Mouse (Mus musculus) MEL (cell line): ENCODE results near the gene Gna11. TPM values are rescaled to one million over a fixed set of nuclear protein-coding genes. Genes with fewer than 3 reads are reported as not detected.

ENCODE experiments used
- DNase-seq: peaks from one replicate; pipeline ENCODE4 v3.0.0; 2011; ENCODE audit warnings: low read depth, low spot score
- H3K27ac ChIP-seq: 2 replicates; pipeline ENCODE4 v1.5.1; 2012; ENCODE audit warnings: low read depth, mild to moderate bottlenecking, control low read depth, low read length, moderate library complexity; ENCODE audit not compliant: control insufficient read depth
- H3K27me3 ChIP-seq, 2 experiments: fragments of 150-350 bp in 1 of 2; sonication (generic) in 1 of 2; 2 replicates each; pipeline ENCODE4 v1.6.1; 2012; ENCODE audit warnings: low read length in 2 of 2, mild to moderate bottlenecking in 2 of 2, improper control_type of control experiment in 1 of 2, moderate library complexity in 1 of 2; ENCODE audit not compliant: insufficient read depth in 2 of 2, control insufficient read depth in 1 of 2
- H3K36me3 ChIP-seq, 2 experiments: 2 replicates each; pipeline ENCODE4 v1.6.1; 2012 to 2014; ENCODE audit warnings: low read length in 2 of 2, improper control_type of control experiment in 1 of 2, inconsistent platforms in 1 of 2, mild to moderate bottlenecking in 1 of 2; ENCODE audit not compliant: insufficient read depth in 2 of 2, control insufficient read depth in 1 of 2
- H3K4me1 ChIP-seq, 2 experiments: fragments of 150-350 bp in 1 of 2; sonication (generic) in 1 of 2; 2 replicates each; pipeline ENCODE4 v1.6.1; 2012; ENCODE audit warnings: low read length in 2 of 2, improper control_type of control experiment in 1 of 2, mild to moderate bottlenecking in 1 of 2; ENCODE audit not compliant: insufficient read depth in 2 of 2, control insufficient read depth in 1 of 2
- H3K4me3 ChIP-seq, 2 experiments: fragments of 150-350 bp in 1 of 2; sonication (generic) in 1 of 2; 2 replicates each; pipeline ENCODE4 v1.5.1; 2012; ENCODE audit warnings: low read depth in 2 of 2, low read length in 2 of 2, mild to moderate bottlenecking in 2 of 2, moderate library complexity in 2 of 2, control low read depth in 1 of 2, improper control_type of control experiment in 1 of 2; ENCODE audit not compliant: control insufficient read depth in 1 of 2, insufficient read depth in 1 of 2
- H3K79me2 ChIP-seq: 2 replicates; pipeline ENCODE4 v1.6.1; 2012; ENCODE audit warnings: mild to moderate bottlenecking, low read length, moderate library complexity; ENCODE audit not compliant: control insufficient read depth, poor library complexity, insufficient read depth
- H3K9ac ChIP-seq: 2 replicates; pipeline ENCODE4 v1.6.1; 2012; ENCODE audit warnings: low read depth, mild to moderate bottlenecking, control low read depth, low read length, moderate library complexity; ENCODE audit not compliant: control insufficient read depth, poor library complexity, severe bottlenecking
- H3K9me3 ChIP-seq: fragments of 150-350 bp; sonication (generic); replicated peaks from 2 replicates; pipeline ENCODE4 v1.6.1; 2012; ENCODE audit warnings: mild to moderate bottlenecking, low read length, improper control_type of control experiment, moderate library complexity; ENCODE audit not compliant: insufficient read depth
- BHLHE40 ChIP-seq: IDR thresholded peaks from 2 replicates; pipeline ENCODE4 v1.6.1; 2012; ENCODE audit warnings: low read depth, mild to moderate bottlenecking, inconsistent platforms, low read length, improper control_type of control experiment, borderline replicate concordance
- E2F4 ChIP-seq: IDR thresholded peaks from 2 replicates; pipeline ENCODE4 v1.6.1; 2011; ENCODE audit warnings: low read depth, low read length, improper control_type of control experiment, borderline replicate concordance
- ELF1 ChIP-seq: IDR thresholded peaks from 2 replicates; pipeline ENCODE4 v1.6.1; 2014; ENCODE audit warnings: low read depth, mild to moderate bottlenecking, inconsistent platforms, low read length, improper control_type of control experiment, moderate library complexity
- EP300 ChIP-seq, 2 experiments: IDR thresholded peaks; 2 replicates each; pipeline ENCODE4 v1.6.1; 2011; ENCODE audit warnings: improper control_type of control experiment in 2 of 2, low read length in 2 of 2, low read depth in 1 of 2, mild to moderate bottlenecking in 1 of 2
- ETS1 ChIP-seq: IDR thresholded peaks from 2 replicates; pipeline ENCODE4 v1.6.1; 2012; ENCODE audit warnings: low read depth, mild to moderate bottlenecking, inconsistent platforms, low read length, improper control_type of control experiment, moderate library complexity
- KAT2A ChIP-seq: conservative IDR thresholded peaks from 2 replicates; pipeline ENCODE4 v1.6.1; 2012; ENCODE audit warnings: low read depth, low read length, improper control_type of control experiment, inconsistent platforms
- MAX ChIP-seq: IDR thresholded peaks from 2 replicates; pipeline ENCODE4 v1.6.1; 2011; ENCODE audit warnings: low read length, improper control_type of control experiment
- MAZ ChIP-seq: IDR thresholded peaks from 2 replicates; pipeline ENCODE4 v1.6.1; 2012; ENCODE audit warnings: low read depth, mild to moderate bottlenecking, inconsistent platforms, low read length, improper control_type of control experiment
- MXI1 ChIP-seq: IDR thresholded peaks from 2 replicates; pipeline ENCODE4 v1.6.1; 2011; ENCODE audit warnings: mild to moderate bottlenecking, low read depth, low read length, improper control_type of control experiment
- MYB ChIP-seq: IDR thresholded peaks from 2 replicates; pipeline ENCODE4 v1.6.1; 2011; ENCODE audit warnings: mild to moderate bottlenecking, low read depth, low read length, improper control_type of control experiment
- MYC ChIP-seq: IDR thresholded peaks from 2 replicates; pipeline ENCODE4 v1.6.1; 2011; ENCODE audit warnings: low read depth, mild to moderate bottlenecking, low read length, improper control_type of control experiment, moderate library complexity
- NELFE ChIP-seq: IDR thresholded peaks from 2 replicates; pipeline ENCODE4 v1.6.1; 2011; ENCODE audit warnings: low read depth, low read length, improper control_type of control experiment
- POLR2AphosphoS2 ChIP-seq: IDR thresholded peaks from 2 replicates; pipeline ENCODE4 v1.6.1; 2011; ENCODE audit warnings: low read length, improper control_type of control experiment
- SIN3A ChIP-seq: IDR thresholded peaks from 2 replicates; pipeline ENCODE4 v1.6.1; 2012; ENCODE audit warnings: low read length, improper control_type of control experiment, inconsistent platforms
- SMC3 ChIP-seq: IDR thresholded peaks from 2 replicates; pipeline ENCODE4 v1.6.1; 2011; ENCODE audit warnings: low read depth, low read length, improper control_type of control experiment
- TAL1 ChIP-seq: IDR thresholded peaks from 2 replicates; pipeline ENCODE4 v1.6.1; 2012; ENCODE audit warnings: mild to moderate bottlenecking, inconsistent platforms, low read length, moderate library complexity, mixed read lengths
- TCF12 ChIP-seq: IDR thresholded peaks from 2 replicates; pipeline ENCODE4 v1.6.1; 2014; ENCODE audit warnings: low read depth, mild to moderate bottlenecking, inconsistent platforms, low read length, improper control_type of control experiment, moderate library complexity
- USF1 ChIP-seq: IDR thresholded peaks from 2 replicates; pipeline ENCODE4 v1.6.1; 2014; ENCODE audit warnings: low read depth, mild to moderate bottlenecking, inconsistent platforms, low read length, improper control_type of control experiment, moderate library complexity
- USF2 ChIP-seq, 2 experiments: IDR thresholded peaks; 2 replicates each; pipeline ENCODE4 v1.6.1; 2011 to 2012; ENCODE audit warnings: improper control_type of control experiment in 2 of 2, low read length in 2 of 2, borderline replicate concordance in 1 of 2, inconsistent platforms in 1 of 2, low read depth in 1 of 2, mild to moderate bottlenecking in 1 of 2; ENCODE audit not compliant: insufficient read depth in 1 of 2
- ZC3H11A ChIP-seq: IDR thresholded peaks from 2 replicates; pipeline ENCODE4 v1.6.1; 2012; ENCODE audit warnings: low read depth, mild to moderate bottlenecking, inconsistent platforms, low read length, improper control_type of control experiment
- ZKSCAN1 ChIP-seq: IDR thresholded peaks from 2 replicates; pipeline ENCODE4 v1.6.1; 2012; ENCODE audit warnings: low read depth, mild to moderate bottlenecking, inconsistent platforms, low read length, improper control_type of control experiment, moderate library complexity
- polyA plus RNA-seq, 2 experiments: library from polyadenylated mRNA; stranded (reverse) in 1 of 2; unstranded in 1 of 2; fragments of >175 nt in 1 of 2; fragments of >200 nt in 1 of 2; gene quantifications; 2 replicates each; pipeline versions ENCODE4 v1.2.1 to v1.2.4; 2012; ENCODE audit warnings: low replicate concordance in 2 of 2, low read depth in 1 of 2; ENCODE audit not compliant: insufficient read length in 2 of 2, insufficient read depth in 1 of 2, missing spikeins in 1 of 2
- total RNA-seq: library from RNA; depleted of rRNA; stranded (reverse); fragments of 300-350 nt; gene quantifications from 2 replicates; pipeline ENCODE4 v1.2.3, GENCODE M21; 2012

Gene Gna11
- total and polyA plus RNA-seq, 3 experiments = 14.1 to 18.4 TPM; not detected in 1

DNA sequence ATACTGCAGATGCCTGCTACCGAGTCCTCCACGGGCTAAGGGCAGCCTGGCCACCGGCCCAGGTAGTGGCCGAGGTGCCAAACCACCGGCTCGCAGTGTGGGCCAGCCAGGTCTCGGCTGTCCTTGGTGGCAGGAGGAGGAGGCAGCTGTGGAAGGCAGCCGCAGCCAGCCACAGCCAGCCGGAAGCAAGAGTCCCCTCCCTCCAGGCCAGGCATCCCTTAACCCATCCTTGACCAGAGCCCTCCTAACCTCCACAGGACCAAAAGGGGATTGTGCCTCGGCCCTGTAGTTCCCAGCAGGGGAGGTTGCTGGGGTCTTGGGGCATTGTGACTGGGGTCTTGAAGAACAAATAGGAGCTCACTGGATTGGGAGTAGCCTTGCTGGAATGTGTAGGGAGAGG, 19.2 kb upstream of the Gna11 start:
- no peak overlapping the region for H3K4me3 ChIP-seq
- no peaks in the 10 kb centered on the region for H3K27me3 ChIP-seq
- peaks cover 24% of the 10 kb centered on the region for H3K79me2 ChIP-seq
- H3K36me3 ChIP-seq = peaks cover 2 to 6% of the 10 kb centered on the region in 2 experiments; a peak in 2 of 4 replicates
- peaks cover 0 to 9% of the 10 kb centered on the region in 2 experiments; a peak in 2 of 4 replicates for H3K4me1 ChIP-seq
- H3K27ac ChIP-seq = no peak overlapping the region
- no peak for TF ChIP-seq TCF12
- no peak for TF ChIP-seq MYC
- TF ChIP-seq TAL1 = no peak
- no peak for TF ChIP-seq ETS1
- TF ChIP-seq, all 39 proteins: peak for 0
- no peak overlapping the region for H3K9ac ChIP-seq
- DNase-seq = no peak
- no peaks in the 10 kb centered on the region for H3K9me3 ChIP-seq

- DNase-seq = no peak
- H3K4me1 ChIP-seq = peaks cover 0 to 11% of the 10 kb centered on the region in 2 experiments; a peak in 3 of 4 replicates
- H3K36me3 ChIP-seq = peaks cover 2 to 11% of the 10 kb centered on the region in 2 experiments; a peak in 2 of 4 replicates
- no peak for TF ChIP-seq SIN3A
- TF ChIP-seq BHLHE40 = no peak
- no peak for TF ChIP-seq POLR2AphosphoS2
- no peaks in the 10 kb centered on the region for H3K27me3 ChIP-seq
- H3K79me2 ChIP-seq = peaks cover 27% of the 10 kb centered on the region
- no peaks in the 10 kb centered on the region for H3K9me3 ChIP-seq
- H3K9ac ChIP-seq = no peak overlapping the region
- H3K27ac ChIP-seq = no peak overlapping the region
- no peak overlapping the region for H3K4me3 ChIP-seq
Measured at GRCm38 (mm10) chr10:81563481-81563880, 18.5 kb upstream of the Gna11 start.

- Histone ChIP-seq H3K36me3 (peaks cover 2 to 11% of the 10 kb centered on the region in 2 experiments; a peak in 2 of 4 replicates), H3K4me1 (peaks cover 0 to 11% of the 10 kb centered on the region in 2 experiments; a peak in 3 of 4 replicates), H3K9me3 (no peaks in the 10 kb centered on the region), H3K79me2 (peaks cover 27% of the 10 kb centered on the region), H3K4me3 (no peak overlapping the region), H3K27me3 (no peaks in the 10 kb centered on the region), H3K9ac (no peak overlapping the region), H3K27ac (no peak overlapping the region)
- no peak for TF ChIP-seq MYB
- no peak for TF ChIP-seq MAX
- TF ChIP-seq KAT2A = no peak
- no peak for TF ChIP-seq EP300 (IDR thresholded peaks at IDR 0.05; ENCODE audit: low read depth in 1 of 2, low read length in 2 of 2)
- TF ChIP-seq SMC3 = no peak
- TF ChIP-seq ELF1 = no peak
- TF ChIP-seq NELFE = no peak
- TF ChIP-seq POLR2AphosphoS2 = no peak
- TF ChIP-seq ZC3H11A = no peak
- TF ChIP-seq USF1 = no peak
- no peak for TF ChIP-seq TAL1
- TF ChIP-seq ZKSCAN1 = no peak
- no peak for TF ChIP-seq MAZ
- TF ChIP-seq USF2 (IDR thresholded peaks at IDR 0.05; ENCODE audit: borderline replicate concordance in 1 of 2, insufficient read depth in 1 of 2, low read depth in 1 of 2, low read length in 2 of 2) = no peak
- TF ChIP-seq MXI1 = no peak
- no peak for TF ChIP-seq E2F4
- DNase-seq = no peak
Measured at GRCm38 (mm10) chr10:81562411-81562810, 17.4 kb upstream of the Gna11 start.
